Mouse (Mus musculus): ENCODE results near the gene Tspear.
"Not testable (repeated sequence)": the region's sequence is repeated elsewhere in the genome, so short reads cannot be mapped to it uniquely, and the experiment has no call there.

Tspear gene

GRCm38 (mm10) chr10:77685895-77686664 lies at the start of gene Tspear:
TSS of gene Tspear (plus strand) at chr10:77686569.
- no peak for DNase-seq

GRCm38 (mm10) chr10:77638956-77639355 lies 47.4 kb upstream of the Tspear start:
- peak in 1 of 2 experiments; percentile 61 for DNase-seq

GRCm38 (mm10) chr10:77643160-77643559 lies 43.2 kb upstream of the Tspear start:
- DNase-seq, result no peak

DNA sequence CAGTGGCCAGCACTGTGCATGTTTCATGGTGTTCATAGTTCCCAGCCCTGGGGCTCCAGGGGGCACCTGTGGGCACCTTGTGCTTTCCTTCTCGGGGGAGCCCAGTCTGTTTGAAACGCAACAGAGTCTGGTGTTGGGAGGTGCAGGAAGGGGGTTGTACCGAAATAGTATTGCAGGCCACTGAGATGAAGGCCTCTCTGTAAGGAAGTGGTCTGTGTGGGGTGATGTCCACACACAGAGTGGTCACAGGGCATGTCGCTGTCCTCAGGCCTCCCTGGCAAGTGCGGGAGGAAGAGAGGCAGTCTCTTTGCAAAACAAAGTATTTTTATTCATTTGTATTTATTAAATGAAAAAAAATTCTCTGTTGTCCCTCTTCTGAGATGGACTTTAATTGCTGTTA lies 40.8 kb upstream of the Tspear start:
- DNase-seq, result no peak

DNA sequence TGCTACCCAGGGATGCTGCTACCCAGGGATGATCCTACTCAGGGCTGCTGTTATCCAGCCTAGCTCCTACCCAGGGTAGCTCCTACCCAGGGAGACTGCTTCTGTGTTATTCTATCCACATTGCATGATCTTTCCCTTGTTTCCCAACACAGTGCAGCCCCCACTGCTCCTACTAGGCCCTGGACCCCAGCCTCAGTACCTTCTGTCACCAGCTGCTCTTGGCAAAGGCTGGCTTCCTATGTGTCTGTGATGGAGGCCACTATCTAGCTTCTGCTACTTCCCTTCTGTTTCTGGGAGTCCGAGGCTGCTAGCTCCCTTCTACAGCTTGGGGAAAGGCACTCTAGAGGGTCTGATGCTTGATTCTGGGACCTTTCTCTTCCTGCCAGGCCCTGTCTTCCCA lies 38.9 kb upstream of the Tspear start:
- DNase-seq, result no peak

DNA sequence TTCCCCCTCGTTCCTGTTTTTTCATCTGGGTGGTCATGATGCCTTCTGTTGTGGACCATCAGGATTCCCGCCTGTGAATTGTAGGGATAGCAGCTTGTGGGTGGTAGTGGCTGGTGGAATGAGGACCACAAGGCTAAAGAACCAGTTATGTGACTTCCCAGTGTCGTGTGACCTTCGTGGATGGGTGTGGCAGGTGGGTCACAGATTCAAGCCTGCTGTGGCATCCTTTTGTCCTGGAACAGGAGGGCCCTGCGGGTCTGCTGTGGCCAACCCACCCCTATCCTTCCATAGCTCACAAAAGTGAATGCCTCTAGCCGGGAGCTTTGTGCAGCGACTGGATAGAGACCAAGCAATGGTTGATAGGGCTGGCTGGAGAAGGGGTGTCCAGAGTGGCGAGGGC lies 38.5 kb upstream of the Tspear start:
- DNase-seq, result no peak

GRCm38 (mm10) chr10:77652046-77652445 lies 34.3 kb upstream of the Tspear start:
- DNase-seq, result no peak

DNA sequence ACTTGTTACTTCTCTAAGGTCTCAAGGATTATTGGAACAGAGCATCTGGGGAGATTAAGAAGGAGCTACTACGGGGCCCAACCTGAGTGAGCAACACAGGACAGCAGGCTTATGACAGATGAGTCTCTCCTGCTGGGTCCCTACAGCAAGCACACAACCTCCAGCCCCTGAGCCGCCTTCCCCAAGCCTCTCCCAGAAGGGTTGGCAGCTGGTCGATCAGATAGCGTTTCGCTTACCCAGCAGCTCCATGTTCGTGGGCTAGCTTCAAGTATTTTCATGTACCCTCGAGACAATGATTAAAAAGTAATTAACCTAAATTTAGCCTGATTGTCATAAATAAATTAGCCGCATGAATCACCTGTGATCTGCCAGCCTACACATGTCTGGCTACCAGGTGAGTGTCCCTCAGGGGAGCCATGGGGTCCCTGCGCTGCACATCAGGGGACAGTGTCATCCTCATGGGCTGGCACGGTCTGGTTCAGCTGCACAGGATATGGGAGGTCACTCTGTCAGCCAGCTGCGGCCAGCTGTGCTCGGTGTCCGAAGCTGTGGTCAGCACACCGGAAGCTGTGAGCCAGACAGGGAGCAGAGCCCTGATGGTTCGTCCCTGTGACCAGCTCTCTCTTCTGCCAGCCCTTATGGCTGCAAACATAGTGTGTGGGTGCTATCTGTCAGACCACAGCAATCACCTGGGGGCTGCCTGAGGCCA lies 27.9 kb upstream of the Tspear start:
- peak; percentile 71 to 78 for DNase-seq

GRCm38 (mm10) chr10:77663949-77664665 lies 22.3 kb upstream of the Tspear start:
- DNase-seq, result peak in 1 of 2 experiments; percentile 43

- no peak for DNase-seq
Observed at GRCm38 (mm10) chr10:77666342-77666741, 20.0 kb upstream of the Tspear start.

- DNase-seq, result no peak
Observed at GRCm38 (mm10) chr10:77667402-77667801, 19.0 kb upstream of the Tspear start.

GRCm38 (mm10) chr10:77670710-77671109 lies 15.7 kb upstream of the Tspear start:
- DNase-seq, result no peak

DNA sequence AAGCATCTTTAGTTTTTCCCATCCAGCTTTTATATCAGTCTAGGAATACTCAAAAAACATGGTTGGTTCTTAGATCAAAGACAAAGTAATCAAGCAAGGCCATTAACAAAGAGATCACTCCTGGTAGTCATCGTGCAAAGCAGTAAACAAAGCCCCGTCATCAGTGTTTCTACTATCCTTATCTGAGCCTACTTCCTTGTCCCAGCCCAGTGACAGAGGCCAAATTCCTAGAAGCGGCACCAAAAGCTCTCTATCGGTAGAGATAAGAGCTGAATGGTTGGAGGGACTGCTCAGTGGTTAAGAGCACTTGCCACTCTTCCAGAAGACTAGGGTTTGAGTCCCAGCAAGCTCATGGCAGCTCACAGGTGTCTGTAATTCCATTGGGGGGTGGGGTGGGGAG lies 14.8 kb upstream of the Tspear start:
- DNase-seq, result no peak

DNA sequence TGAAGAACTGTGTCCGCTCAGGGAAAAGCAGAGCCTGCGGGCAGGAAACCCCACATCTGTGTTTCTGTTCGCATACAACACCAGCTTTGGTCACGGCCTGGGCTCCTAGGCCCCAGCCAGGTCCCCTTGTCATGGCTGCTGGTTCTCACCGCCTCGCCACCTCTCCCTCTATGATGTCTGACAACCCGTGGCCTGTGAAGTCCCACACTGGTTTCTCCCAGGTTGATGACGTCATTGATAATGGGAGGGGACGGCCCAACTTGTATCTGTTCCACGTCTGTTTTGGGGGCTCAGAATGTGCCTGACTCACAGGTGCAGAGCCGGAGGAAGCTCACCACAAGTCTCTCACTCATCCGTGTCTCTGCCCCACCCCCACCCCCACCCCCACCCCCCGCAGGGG lies 12.6 kb upstream of the Tspear start:
- no peak for DNase-seq

DNA sequence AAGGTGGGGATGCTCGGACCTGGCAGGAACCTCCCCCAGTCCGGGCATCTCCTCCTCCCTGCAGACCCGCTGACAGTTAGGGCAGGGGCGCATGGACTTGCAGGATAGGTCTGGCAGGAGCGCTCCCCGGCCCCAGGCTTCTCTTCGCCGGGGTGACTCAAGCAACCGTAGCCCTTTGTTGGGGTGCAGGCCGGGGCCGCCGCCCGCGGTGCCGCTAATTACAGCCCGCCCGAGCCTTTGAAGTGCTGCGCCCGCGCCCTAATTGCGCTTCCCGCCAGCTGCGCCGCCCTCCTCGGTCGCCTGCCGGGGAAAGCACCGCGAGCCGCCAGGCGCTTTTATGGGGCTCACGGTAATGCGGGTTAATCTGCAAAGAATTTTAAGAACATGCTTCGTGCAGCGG lies 8.8 kb upstream of the Tspear start:
- DNase-seq, result no peak

DNA sequence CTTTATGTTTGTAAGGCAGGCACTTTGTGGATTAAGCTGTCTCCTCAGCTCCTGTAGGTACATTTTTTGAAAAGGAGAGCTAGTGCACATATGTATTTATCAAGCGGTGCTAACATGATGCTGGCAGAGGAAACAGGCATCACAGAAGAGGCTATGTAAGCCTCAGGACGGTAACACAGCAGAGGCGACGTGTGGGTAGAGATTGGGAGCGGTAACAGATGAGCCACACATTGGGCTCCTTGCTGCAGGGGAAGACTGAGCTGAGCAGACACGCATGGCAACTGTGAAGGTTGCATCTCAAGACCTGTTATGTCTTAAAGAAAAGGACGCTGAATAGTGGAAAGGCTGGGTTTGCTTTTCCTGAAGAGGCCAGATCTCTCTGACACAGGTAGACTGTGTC lies 3.4 kb upstream of the Tspear start:
- DNase-seq, result no peak

DNA sequence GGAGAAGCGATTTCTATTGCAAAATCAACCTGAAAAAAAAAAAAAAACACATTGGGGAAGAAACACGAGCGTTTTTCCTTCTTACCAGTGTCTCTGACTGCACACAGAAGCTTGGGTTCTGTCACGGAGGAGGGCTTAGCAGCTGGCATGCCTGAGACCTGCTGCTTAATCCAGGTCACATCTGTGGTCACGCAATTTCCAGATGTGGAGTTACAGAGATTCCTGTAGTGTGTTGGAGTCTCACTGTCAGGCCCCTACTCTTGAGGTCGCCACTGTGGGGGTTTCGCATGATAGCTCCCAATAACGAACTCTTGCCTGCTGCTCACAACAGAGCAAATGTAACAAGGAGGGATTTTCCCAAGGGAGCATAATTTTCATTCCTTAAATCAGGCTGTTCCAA lies 2.2 kb upstream of the Tspear start:
- no peak for DNase-seq

GRCm38 (mm10) chr10:77687021-77687420 lies 652 bp downstream of the Tspear start:
- DNase-seq, result no peak

DNA sequence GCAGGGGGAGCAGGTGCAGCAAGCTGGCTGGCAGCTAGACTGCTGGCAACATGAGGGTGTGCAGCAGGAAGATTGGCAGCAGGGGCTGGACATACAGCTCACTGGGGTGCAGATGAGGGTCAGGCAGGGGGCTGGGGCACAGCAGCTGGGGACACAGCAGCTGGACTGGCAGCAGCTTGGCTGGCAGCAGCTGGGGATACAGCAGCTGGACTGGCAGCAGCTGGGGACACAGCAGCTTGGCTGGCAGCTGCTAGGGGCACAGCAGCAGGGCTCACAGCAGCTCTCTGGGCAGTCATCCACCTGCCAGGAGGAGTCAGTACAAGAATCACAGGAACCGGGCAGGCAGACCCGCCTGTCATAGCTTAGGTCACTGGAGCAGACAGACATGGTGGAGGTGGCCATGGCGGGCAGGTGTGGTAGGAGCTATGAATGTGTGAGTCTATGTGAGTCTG lies 4.0 kb downstream of the Tspear start, which contains the start of gene Gm19402:
Gene Gm19402 (minus strand): TSS at position 402 of the 452 bp plus-strand sequence.
- DNase-seq, result not testable (repeated sequence)

GRCm38 (mm10) chr10:77697133-77697532 lies 10.8 kb downstream of the Tspear start, which contains the start of gene Gm9508:
TSS of gene Gm9508 (minus strand) at chr10:77697233.
- DNase-seq, result no peak

DNA sequence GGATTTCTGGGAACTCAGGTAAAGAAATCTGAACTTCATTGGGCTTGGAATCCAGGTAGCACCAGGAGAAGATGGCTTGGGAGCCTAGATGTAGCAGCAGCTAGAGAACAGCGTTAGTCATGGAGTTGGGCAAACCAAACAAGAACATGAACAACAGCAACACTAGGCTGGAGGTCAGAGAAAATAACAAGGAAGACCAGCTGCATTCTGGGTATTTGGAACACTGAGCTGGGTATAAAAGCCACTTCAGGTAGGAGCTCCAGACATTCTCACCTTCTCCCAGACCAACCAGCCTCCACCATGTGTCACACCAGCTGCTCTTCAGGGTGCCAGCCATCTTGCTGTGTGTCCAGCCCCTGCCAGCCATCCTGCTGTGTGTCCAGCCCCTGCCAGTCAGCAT lies 20.0 kb downstream of the Tspear start, which contains the start of gene Gm10272:
Gene Gm10272 (plus strand): TSS at position 301 of the 400 bp plus-strand sequence.
- DNase-seq, result no peak

DNA sequence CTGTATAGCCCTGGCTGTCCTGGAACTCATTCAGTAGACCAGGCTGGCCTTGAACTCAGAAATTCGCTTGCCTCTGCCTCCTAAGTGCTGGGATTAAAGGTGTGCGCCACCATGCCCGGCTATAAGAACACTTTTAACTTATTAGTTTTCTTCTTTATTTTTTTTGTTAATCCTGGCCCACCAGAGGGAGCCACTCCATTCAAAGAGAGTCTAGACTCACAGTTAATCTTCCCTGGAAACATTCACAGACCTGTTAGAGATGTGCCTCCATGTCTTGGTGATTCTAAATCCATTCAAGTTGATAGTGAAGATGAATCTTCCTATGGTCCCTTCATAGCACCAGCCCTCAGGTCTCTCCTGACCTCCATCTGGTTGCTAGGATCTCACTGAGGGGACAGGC lies 23.5 kb downstream of the Tspear start:
- DNase-seq, result no peak

GRCm38 (mm10) chr10:77711157-77711556 lies 24.8 kb downstream of the Tspear start, which contains the start of gene Gm10024:
TSS of gene Gm10024 (plus strand) at chr10:77711457.
- not testable (repeated sequence) for DNase-seq

Data from kidney, postnatal 4 days (tissue).